Mouse (Mus musculus) stomach, postnatal 0 days (tissue): ENCODE results near the gene Hist1h2bk. TPM values are rescaled to one million over a fixed set of nuclear protein-coding genes. Genes with fewer than 3 reads are reported as not detected.
A peak's percentile ranks its signal among the peaks of the same experiment; 100 is the strongest.

Source experiments
- ATAC-seq: fragments of 200-750 bp; cut with Nextera tagmentation; 2 replicates; pipeline ENCODE4 v1.8.0; 2017; ENCODE audit not compliant: low FRiP score, low TSS enrichment
- DNase-seq: peaks from one replicate; pipeline ENCODE4 v3.0.0-alpha.2; 2016; ENCODE audit warnings: low spot score
- H3K27ac ChIP-seq: fragments of 300-500 bp; sonication (generic); replicated peaks from 2 replicates; pipeline ENCODE4 v1.5.1; 2014; ENCODE audit warnings: mild to moderate bottlenecking, control low read depth
- H3K27me3 ChIP-seq: fragments of 300-500 bp; sonication (generic); 2 replicates; pipeline ENCODE4 v1.6.1; 2014; ENCODE audit warnings: low read length; ENCODE audit not compliant: control insufficient read depth, insufficient read depth
- H3K36me3 ChIP-seq: fragments of 300-500 bp; sonication (generic); 2 replicates; pipeline ENCODE4 v1.6.1; 2014; ENCODE audit warnings: low read length, mixed read lengths; ENCODE audit not compliant: control insufficient read depth, insufficient read depth
- H3K4me1 ChIP-seq: fragments of 300-500 bp; sonication (generic); replicated peaks from 2 replicates; pipeline ENCODE4 v1.6.1; 2014; ENCODE audit warnings: antibody characterized with exemption; ENCODE audit not compliant: control insufficient read depth, insufficient read depth
- H3K4me2 ChIP-seq: fragments of 300-500 bp; sonication (generic); replicated peaks from 2 replicates; pipeline ENCODE4 v1.6.1; 2014; ENCODE audit warnings: low read depth, mild to moderate bottlenecking, control low read depth, moderate library complexity
- H3K4me3 ChIP-seq: fragments of 300-500 bp; sonication (generic); 2 replicates; pipeline ENCODE4 v1.5.1; 2014; ENCODE audit warnings: low read depth, low read length, control low read depth
- H3K9ac ChIP-seq: fragments of 300-500 bp; sonication (generic); 2 replicates; pipeline ENCODE4 v1.6.1; 2014; ENCODE audit warnings: mild to moderate bottlenecking, low read length, control low read depth, mixed read lengths
- H3K9me3 ChIP-seq: fragments of 300-500 bp; sonication (generic); 2 replicates; pipeline ENCODE4 v1.6.1; 2016; ENCODE audit warnings: low read length; ENCODE audit not compliant: control insufficient read depth
- CTCF ChIP-seq: IDR thresholded peaks from 2 replicates; pipeline ENCODE4 v1.5.1; 2016; ENCODE audit warnings: antibody characterized with exemption, low read depth, mild to moderate bottlenecking, moderate library complexity
- EP300 ChIP-seq: optimal IDR thresholded peaks from 2 replicates; pipeline ENCODE3; 2016; ENCODE audit warnings: antibody characterized with exemption
- WGBS: fragments of 180-500 bp; shearing (Covaris S2); extraction: QIAGEN DNeasy Blood & Tissue Kit; methylation state at CpG from one replicate; pipeline ENCODE4 v1.1.7; 2014; 5-methylcytosine and 5-hydroxymethylcytosine counted together
- polyA plus RNA-seq: library from polyadenylated mRNA; unstranded; fragments of >200 nt; fragmentation: Nextera tagmentation; extraction: Ambion mirVana; gene quantifications from 2 replicates; pipeline ENCODE4 v1.2.1, GENCODE M21; 2015

Hist1h2bk gene
- polyA plus RNA-seq, 1 experiment from 2014 or later, result 0.99 TPM

DNA sequence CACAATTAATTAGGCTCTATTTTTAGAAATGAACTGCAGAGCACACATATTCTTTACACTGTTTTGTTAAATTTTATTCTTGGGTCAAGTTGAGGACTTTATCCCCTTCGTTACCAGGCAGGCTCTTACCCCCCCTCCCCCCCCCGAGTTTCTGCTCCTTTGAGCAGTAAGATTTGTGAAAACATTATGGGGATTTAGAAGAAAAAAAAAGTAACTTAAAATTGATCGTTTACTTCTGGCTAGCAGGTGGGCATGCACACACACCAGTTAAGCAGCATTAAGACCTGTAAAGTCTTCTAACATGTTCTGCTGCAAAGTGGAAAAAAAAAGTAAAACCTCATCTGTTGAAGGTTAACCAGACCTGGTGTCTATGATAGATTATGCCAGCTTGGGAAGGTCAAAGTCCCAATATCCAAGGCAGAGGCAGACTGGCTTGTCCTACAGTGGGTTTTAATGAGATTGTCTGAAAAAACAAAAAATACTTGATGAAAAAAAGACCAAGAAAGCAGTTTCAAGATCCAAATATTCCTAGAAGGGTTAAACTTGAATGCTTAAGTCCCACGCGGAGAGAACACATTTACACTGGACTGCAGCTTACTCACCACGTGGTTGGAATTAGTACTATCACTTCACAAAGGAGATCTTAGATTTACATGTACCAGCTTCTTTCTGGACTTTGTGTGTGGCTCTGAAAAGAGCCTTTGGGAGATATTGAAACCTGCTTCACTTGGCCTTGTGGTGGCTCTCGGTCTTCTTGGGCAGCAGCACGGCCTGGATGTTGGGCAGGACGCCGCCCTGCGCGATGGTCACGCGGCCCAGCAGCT lies 1.0 kb upstream of the Hist1h2bk start:
- 2% methylated on average over 9 of the region's 14 CpGs for WGBS
- Histone ChIP-seq H3K36me3 (no peaks in the 10 kb centered on the region), H3K9me3 (no peaks in the 10 kb centered on the region), H3K4me3 (peak overlapping the region; percentile 29), H3K4me2 (peak overlapping the region; percentile 58), H3K9ac (peak overlapping the region; percentile 43; the same call in 1 of the 2 replicates), H3K27ac (peak overlapping the region; percentile 25; the same call in 1 of the 2 replicates), H3K4me1 (no peaks in the 10 kb centered on the region), H3K27me3 (no peaks in the 10 kb centered on the region)
- ATAC-seq (peak; percentile 1; the same call in 1 of the 2 replicates), DNase-seq (peak; percentile 36)
- TF ChIP-seq CTCF (no peak), EP300 (no peak)

DNA sequence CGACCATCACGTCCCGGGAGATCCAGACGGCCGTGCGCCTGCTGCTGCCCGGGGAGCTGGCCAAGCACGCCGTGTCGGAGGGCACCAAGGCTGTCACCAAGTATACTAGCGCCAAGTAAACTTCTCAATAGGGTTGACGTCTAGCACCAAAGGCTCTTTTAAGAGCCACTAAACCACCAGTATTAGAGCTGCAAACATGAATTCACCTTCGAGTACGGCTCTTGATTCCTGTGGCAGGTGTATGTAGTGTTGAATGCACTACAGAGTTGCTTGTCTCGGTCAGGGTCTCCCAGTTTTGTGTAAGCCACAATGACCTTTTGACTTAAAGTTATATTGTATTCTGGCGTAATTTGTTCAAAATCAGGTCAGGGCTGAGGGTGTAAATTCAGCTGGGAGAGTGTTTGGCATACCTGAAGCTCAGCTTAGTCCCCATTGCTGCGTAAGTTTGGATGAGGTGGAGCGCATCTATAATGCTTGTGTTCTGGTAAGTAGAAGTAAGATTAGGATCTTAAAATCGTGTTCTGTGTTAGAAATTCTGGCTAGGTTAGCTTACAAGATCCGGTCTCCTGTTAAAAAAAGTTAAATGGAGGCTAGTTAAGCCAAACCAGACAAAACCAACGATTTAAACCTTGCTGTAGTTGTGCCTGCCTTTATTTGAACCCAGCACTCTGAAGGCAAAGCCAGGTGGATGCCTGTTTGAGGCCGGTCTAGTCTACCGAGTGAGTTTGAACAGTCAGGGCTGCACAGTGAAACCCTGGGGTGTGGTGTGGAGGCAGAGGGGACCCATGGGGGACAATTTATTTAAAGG lies 683 bp downstream of the Hist1h2bk start:
- TF ChIP-seq CTCF, result no peak
- TF ChIP-seq EP300, result no peak
- H3K4me3 ChIP-seq, result peak overlapping the region; percentile 43
- H3K9me3 ChIP-seq, result no peaks in the 10 kb centered on the region
- peak overlapping the region; percentile 71 for H3K27ac ChIP-seq
- no peaks in the 10 kb centered on the region for H3K36me3 ChIP-seq
- H3K4me1 ChIP-seq, result 0 out of 2 replicates have a peak, but pooled peaks cover 2% of the 10 kb centered on the region
- H3K27me3 ChIP-seq, result no peaks in the 10 kb centered on the region
- H3K9ac ChIP-seq, result no peak overlapping the region; the same call in 1 of the 2 replicates
- H3K4me2 ChIP-seq, result peak overlapping the region; percentile 58
- 2% methylated on average over 17 of the region's 23 CpGs for WGBS
- no peak for DNase-seq
- ATAC-seq, result no peak

DNA sequence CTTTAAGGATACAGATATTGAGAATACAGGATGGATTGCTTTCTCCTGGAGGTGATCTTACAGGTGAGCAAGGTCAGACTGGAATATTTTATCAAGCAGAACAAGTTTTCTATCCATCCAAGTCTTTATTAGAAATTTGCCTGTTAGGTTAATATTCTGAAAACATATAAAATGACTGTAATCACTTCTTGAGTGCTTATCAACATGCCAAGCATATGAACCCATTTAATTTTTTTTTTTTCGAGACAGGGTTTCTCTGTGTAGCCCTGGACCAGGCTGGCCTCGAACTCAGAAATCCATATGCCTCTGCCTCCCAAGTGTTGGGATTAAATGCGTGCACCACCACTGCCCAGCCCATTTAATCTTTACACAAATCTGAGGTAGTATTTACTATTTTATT lies 1.3 kb downstream of the Hist1h2bk start:
- DNase-seq, result no peak
- ATAC-seq, result no peak
- WGBS, result 46% methylated on average over 3 of the region's 3 CpGs
- Histone ChIP-seq H3K4me2 (0 out of 2 replicates have a peak overlapping the region, but pooled peaks have one; percentile 58), H3K36me3 (no peaks in the 10 kb centered on the region), H3K9me3 (no peaks in the 10 kb centered on the region), H3K4me1 (0 out of 2 replicates have a peak, but pooled peaks cover 2% of the 10 kb centered on the region), H3K4me3 (no peak overlapping the region), H3K27me3 (no peaks in the 10 kb centered on the region), H3K9ac (no peak overlapping the region), H3K27ac (no peak overlapping the region)
- TF ChIP-seq EP300, result no peak
- TF ChIP-seq CTCF, result no peak

DNA sequence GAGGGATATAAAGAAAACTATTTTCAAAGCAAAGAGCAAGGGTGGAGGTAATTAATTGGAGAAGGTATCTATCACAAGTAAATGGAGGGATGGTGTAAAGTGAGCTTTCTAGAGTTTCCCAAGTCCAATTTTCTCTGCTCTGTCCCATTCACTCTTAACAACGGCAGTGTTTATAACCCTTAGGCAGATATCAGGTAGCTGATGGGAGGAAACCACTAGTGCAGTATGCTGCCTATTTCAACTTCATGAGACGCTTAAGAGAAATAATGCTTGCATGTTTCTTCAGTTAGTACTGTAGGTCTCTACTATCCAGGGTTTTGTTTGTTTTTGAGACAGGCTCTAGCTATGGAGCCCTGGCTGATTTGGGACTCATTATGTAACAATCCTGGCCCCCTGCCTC lies 1.7 kb downstream of the Hist1h2bk start:
- Histone ChIP-seq H3K27ac (no peak overlapping the region), H3K4me2 (no peak overlapping the region), H3K4me3 (no peak overlapping the region), H3K4me1 (0 out of 2 replicates have a peak, but pooled peaks cover 2% of the 10 kb centered on the region), H3K36me3 (no peaks in the 10 kb centered on the region), H3K9me3 (no peaks in the 10 kb centered on the region), H3K27me3 (no peaks in the 10 kb centered on the region), H3K9ac (no peak overlapping the region)
- no peak for ATAC-seq
- WGBS, result 68% methylated on average over 2 of the region's 2 CpGs
- TF ChIP-seq EP300, result no peak
- no peak for TF ChIP-seq CTCF
- no peak for DNase-seq

DNA sequence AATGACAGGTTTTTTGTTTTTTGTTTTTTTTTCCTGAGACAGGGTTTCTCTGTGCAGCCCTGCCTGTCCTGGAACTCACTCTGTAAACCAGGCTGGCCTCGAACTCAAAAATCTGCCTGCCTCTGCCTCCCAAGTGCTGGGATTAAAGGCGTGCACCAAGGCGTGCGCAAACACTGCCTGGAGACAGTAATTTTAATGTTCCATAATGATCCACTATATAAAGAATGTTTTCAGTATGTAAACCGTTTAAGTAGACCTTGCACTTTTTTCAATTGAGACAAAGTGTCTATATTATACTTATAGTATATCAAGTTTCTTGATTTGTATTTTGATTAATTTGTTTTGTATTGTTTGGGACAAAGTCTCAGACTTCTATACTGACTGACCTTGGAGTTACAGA lies 3.7 kb downstream of the Hist1h2bk start:
- no peak for DNase-seq
- Histone ChIP-seq H3K9me3 (no peaks in the 10 kb centered on the region), H3K4me1 (0 out of 2 replicates have a peak, but pooled peaks cover 2% of the 10 kb centered on the region), H3K36me3 (no peaks in the 10 kb centered on the region), H3K4me3 (no peak overlapping the region), H3K9ac (no peak overlapping the region), H3K27ac (no peak overlapping the region), H3K4me2 (no peak overlapping the region), H3K27me3 (no peaks in the 10 kb centered on the region)
- ATAC-seq, result no peak
- TF ChIP-seq CTCF (no peak), EP300 (no peak)
- WGBS, result 61% methylated on average over 5 of the region's 5 CpGs
